Mouse (Mus musculus) mouse embryonic stem cell (cell line): ENCODE results near the gene Hist2h3c2.
"Not testable (repeated sequence)": the region's sequence is repeated elsewhere in the genome, so short reads cannot be mapped to it uniquely, and the experiment has no call there.

Source experiments
- in situ Hi-C, 2 experiments: fragments of 300-500 bp; cut with MboI; formaldehyde crosslinking; loops; 1 replicate in 1 of 2; 3 replicates in 1 of 2; pipeline ENCODE4 v1.14.3; 2019 to 2020; ENCODE audit warnings: low sequenced_read_pairs in 2 of 2, low pct_unique_long_range_greater_than_20kb in 1 of 2, mixed read lengths in 1 of 2; ENCODE audit not compliant: unreplicated experiment in 1 of 2

Gene Hist2h3c2

DNA sequence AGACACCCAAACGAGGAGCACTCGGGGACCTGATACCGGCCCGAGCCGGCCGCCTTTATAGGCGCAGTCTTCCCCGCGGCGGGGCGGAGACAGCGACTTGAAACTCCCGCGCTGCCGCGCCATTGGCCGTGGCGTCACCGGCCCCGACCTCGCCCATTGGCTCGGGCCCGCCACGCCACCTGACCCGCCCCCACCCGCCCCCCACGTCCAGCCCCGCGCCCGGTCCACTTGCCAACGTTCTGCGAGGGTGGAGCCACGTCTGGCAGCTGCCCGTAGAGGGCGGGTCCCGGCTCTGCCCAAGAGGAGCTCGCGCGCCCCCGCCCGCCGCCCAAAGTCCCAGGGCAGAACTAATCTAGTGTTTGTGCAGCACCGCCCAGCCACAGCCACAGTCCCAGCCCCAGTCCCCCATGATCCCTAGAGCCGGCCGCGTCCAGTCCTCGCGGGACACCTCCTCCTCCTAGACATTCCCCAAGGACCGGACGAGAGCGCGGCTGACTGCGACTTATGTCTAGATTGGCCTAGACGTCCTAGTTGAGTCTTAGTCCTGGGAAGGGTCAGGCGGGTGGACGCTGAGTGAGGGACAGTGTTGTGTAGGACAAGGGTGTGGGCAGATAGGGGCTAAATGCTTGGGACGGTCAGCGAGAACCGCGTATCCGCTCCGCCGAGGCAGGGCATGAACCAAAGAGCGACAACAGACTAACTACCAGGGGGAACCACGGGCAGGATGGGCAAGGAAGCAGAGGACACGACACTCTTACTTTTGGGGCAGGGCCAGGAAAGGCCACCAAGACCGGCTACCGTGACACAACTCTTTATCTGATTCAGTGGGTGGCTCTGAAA, at the start of gene Hist2h3c2:
Hist2h3c2 (minus strand) TSS at position 174 of the 840 bp plus-strand sequence.
- in situ Hi-C loops: not testable (repeated sequence)

DNA sequence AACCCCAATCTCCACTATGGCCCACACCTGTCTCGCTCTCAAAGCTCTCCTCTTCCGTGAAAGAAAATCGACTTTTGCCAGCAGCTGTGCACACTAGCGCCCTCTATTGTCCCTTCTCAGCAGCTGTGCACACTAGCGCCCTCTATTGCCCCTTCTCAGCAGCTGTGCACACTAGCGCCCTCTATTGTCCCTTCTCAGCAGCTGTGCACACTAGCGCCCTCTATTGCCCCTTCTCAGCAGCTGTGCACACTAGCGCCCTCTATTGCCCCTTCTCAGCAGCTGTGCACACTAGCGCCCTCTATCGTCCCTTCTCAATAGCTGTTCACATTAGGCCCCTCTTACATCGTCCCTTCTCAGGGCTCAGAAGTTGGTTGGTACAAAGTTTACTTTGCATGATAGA, 48.4 kb upstream of the Hist2h3c2 start:
- in situ Hi-C loops: not testable (repeated sequence)

DNA sequence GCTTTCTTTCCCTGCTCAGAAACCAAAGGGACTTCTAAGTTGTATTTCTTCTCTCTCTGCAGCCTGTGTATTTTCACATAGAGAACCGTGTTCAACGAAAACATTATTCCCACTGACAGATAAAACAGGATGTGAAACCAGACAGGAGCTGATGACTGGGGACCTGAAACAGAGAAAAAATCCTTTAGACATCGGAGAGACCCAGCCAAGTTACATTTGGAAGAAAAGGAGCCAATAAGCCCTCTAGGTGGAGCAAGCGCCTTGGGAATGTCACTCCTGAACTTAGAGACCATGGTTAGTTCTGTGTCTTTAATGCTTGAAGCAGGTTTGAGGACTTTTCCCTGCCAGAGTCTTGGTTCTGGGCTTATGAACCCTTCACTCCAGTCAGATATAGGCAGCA, 45.5 kb upstream of the Hist2h3c2 start:
- in situ Hi-C loops: loop anchor here in 1 of 2 experiments (5.0 kb wide), 1 partner anchor 153 kb away; no protein-coding TSS in a partner anchor

DNA sequence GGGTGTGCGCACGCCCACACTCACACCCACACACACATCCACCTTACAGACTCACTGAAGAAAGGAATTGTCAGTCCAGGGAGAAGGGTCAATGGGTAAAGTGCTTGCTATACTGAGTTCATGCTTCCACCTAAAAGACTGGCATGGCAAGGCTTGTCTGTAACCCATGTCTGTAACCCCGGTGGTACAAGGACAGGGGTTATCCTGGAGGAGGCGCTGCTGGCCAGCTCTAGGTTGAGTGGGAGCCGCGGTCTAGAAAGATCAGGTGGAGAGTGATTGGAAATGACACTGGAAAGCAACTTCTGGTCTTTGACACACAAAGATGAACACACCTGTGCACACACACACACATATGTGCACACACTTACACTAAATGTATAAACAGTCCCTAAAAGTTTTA, 41.7 kb upstream of the Hist2h3c2 start:
- in situ Hi-C loops: loop anchor here in 1 of 2 experiments (5.0 kb wide), 1 partner anchor 157 kb away; no protein-coding TSS in a partner anchor

DNA sequence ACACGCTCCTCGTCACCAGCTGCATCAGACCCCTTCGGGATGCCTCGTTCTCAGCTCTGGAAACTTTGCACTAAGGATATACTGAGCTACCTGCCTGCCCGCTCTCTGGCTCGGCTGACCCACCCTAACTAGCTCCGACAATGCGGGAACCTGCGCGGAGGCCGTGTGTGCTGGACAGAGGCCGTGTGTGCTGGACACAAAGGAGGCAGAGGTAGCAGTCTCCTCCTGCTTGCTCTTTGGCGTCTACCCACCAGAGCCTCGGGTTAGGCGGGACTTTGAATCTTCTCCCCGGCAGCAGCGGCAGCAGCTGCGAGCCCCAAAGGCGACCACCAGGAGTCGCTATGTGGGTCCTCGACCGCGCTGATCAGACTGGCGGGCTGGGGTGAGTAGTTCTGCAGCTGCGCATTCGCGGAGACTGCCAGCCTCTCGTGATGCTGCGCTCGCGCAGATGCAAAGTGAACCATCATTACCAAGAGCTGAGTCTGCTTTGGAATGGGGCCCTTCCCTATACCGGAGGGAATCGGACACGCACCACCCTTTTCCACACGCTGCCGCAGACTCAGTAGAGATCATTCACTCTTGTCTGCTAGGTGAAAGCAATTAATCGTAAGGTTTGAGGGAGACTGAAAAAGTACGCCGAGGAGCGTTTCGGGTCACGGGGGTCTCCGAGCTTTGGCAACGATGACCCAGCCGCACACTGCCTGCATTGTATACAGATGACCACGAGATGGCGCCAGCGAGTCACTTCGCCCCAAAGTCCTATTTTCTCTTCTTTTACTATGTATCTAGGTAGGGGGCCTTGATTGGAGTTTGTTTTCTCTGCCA, 39.1 kb upstream of the Hist2h3c2 start:
- in situ Hi-C loops: no loop called here

DNA sequence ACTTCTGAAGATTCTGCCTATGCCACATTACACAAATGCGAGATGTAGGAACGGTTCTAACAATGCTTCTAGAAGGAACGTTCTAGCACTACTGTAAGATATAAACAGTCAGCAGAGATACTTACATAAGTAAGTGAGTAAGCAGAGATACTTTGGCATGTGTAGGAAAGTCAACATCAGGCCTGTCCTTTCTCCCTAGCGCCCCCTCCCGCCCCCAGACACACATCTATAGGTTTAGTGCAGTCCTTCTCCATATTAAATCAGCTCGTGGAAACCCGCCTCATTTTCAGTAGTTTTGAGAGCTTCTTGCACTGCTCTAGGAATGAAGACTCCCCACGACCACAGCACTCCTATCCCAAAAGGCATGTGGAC, 38.5 kb upstream of the Hist2h3c2 start:
- in situ Hi-C loops: no loop called here

DNA sequence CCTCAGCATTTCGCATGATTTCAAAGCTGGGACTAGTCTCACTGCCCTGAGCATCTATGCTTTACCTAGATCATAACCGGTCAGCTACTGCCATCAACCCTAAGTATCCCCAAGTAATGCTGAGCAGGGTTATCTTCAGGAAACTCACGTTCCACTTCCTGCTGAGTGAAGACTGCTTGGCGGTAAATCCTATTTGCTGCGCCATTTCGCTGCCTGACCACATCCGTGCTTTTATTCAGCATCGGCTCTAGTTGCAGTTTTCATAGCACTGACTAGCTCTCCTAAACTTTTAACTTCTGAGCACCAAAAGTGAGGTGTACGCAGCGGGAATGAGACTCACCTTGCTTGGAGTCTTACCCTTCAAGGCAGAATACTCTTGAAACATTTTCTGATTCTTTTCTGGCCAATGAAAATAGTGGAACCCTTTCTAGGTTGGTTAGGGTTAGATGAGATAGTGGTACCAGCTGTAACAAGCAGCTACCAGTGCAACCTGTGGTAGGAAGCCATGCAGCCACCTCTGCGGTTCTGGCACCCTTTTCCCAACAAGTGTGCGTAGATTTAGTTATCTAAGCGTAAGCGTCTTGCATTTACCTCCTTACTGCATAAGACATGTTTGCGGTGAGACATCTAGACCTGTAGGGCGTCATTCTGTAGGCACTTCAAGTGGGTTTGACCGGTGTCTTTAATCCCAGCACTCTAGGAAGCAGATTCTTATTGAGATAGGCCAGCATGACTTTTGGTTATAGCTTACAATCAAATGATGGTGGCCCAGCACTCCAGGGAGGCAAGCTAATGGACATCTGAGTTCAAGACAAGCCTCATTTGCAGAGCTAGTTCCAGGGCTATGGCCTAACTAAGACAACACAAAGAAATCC, 34.9 kb upstream of the Hist2h3c2 start:
- in situ Hi-C loops: no loop called here

DNA sequence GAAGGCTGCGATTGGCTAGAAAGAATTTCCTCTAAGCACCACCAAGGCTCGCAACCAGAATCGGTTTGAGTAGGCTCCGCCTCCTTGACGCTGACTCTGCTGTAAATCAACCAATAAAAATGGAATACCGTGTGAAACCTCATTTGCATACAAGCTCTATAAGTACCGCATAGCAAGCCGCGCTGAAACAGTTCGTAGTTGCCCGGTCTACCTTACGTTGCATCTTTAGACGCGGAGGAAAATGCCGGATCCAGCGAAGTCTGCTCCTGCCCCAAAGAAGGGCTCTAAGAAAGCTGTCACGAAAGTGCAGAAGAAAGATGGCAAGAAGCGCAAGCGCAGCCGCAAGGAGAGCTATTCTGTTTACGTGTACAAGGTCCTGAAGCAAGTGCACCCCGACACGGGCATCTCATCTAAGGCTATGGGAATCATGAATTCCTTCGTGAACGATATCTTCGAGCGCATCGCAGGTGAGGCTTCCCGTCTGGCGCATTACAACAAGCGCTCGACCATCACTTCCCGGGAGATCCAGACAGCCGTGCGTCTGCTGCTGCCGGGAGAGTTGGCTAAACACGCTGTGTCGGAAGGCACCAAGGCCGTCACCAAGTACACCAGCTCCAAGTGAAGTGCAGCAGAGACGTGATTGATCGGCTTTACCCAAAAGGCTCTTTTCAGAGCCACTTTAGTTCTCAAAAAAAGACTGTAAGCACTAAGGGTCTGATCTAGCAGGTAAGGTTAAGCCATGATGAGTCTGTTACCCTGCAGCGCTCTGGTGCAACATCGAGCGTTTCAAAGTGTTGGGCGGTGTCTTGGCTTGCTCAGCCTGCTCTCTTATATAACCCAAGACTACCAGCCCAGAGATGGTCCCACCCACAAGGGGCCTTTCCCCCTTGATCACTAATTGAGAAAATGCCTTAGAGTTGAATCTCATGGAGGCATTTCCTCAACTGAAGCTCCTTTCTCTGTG, 30.9 kb upstream of the Hist2h3c2 start, which contains the start of gene Hist2h2bb:
Hist2h2bb (plus strand) TSS at position 242 of the 964 bp plus-strand sequence.
- in situ Hi-C loops: no loop called here

DNA sequence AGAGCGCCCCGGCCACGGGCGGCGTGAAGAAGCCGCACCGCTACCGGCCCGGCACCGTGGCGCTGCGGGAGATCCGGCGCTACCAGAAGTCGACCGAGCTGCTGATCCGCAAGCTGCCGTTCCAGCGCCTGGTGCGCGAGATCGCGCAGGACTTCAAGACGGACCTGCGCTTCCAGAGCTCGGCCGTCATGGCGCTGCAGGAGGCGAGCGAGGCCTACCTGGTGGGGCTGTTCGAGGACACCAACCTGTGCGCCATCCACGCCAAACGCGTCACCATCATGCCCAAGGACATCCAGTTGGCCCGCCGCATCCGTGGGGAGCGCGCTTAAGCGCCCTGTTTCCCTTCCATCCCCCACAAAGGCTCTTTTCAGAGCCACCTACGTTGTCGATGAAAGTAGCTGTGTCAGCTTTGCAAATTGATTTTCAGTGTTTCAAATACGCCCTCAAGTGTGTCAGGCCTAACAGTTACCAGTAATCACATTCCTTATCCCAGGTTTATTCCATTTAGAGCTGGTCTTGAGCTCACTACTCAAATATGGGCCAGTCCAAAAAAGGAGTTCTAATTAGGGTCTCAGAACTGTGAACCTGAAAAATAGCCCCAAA, 29.9 kb upstream of the Hist2h3c2 start:
- in situ Hi-C loops: not testable (repeated sequence)

DNA sequence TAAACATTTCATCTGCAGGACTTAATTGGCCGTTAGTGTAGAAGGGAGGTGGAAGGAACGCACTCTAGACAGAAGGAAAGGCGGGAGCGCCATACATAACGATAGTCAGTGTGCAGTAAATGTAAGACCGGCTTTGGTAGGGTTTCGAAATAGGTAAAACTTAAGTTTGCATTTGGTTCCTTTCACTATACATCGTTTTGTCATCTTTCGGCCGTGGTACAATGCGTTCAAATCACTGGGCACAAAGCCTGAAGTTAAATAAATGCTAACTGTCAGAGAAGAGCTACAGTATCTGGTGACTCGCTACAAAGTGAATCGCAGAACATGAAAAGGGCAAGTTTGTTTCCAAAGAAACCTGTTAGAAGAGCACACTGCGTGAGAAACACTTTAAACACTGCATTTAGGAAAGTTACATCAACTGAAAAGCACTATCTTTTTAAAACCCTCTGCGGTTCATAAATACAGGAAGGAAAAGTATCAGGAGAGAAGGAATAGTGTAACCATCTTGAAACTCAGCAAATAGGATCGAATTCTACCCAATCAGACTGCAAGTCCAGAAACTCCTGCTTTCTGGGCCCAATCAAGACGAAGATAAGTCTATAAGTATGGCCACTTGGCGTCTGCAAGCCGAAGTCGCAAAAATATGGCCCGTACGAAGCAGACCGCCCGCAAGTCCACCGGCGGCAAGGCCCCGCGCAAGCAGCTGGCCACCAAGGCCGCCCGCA, 29.3 kb upstream of the Hist2h3c2 start, which contains the start of gene Hist2h3b:
Hist2h3b (plus strand) TSS at position 604 of the 725 bp plus-strand sequence.
- in situ Hi-C loops: no loop called here

DNA sequence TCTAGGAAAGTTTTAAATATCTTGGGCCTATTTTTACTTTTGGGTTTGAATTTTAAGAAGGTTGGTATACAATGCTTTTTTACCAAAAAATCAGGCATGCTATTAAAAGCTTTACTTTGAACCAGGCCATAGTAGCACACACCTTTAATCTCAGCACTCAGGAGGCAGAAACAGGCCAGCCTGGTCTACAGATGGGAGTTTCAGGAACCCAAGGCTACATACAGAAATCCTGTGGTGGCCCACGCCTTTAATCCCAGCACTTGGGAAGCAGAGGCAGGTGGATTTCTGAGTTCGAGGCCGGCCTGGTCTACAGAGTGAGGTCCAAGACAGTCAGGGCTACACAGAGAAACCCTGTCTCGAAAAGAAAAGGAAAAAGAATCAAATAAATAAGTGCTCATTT, 28.6 kb upstream of the Hist2h3c2 start:
- in situ Hi-C loops: no loop called here

DNA sequence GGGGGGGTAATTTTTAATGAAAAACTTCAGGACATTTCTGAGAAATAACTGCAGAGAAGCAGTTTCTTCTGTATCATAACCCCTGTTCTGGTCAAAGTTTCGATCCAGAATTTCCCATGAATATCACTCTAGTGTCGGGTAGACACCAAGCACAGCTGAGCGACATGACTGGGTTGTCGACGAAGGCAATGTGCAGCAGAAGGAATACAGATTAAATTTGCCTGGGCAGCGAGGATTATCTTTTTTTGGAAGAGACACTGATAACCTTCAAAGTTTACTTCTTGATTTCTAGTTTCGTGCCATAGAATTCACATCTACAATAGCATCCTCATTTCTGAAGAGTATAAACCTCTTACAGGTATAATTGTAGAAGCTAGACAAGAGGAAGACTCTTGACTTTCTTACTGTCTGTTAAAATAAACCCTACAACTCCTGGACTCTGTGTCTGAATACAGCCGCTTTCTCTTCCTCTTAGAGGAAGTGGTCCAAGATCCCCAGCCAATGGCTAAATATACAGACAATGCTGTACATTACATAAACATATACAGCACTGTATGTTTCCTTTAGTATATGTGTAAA, 27.3 kb upstream of the Hist2h3c2 start:
- in situ Hi-C loops: no loop called here

DNA sequence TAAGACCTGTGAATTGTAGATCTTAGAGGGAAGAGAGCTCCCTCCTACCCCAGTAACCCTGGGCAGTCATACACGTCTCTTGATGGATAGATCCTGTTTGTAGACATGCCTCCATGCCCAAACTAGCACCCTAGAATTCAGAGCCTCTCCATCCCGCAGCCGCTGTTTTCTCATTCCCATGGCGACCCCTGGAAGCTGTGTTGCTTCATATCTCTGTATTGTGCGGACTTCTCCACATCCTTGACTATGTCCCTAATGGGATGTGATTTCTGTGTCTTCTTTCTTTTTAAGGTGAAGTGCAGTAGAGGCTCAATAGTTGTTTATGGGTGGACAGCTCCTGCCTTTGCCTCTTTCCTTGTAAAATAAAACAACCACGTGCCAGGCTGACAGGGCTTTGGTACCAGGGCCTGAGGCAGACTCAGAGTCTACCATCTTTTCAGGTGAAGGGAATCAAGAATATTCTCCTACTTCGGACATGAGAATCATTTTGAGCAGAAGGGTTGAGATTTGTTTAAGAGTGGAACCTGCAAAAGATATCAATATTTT, 25.6 kb upstream of the Hist2h3c2 start:
- in situ Hi-C loops: no loop called here

DNA sequence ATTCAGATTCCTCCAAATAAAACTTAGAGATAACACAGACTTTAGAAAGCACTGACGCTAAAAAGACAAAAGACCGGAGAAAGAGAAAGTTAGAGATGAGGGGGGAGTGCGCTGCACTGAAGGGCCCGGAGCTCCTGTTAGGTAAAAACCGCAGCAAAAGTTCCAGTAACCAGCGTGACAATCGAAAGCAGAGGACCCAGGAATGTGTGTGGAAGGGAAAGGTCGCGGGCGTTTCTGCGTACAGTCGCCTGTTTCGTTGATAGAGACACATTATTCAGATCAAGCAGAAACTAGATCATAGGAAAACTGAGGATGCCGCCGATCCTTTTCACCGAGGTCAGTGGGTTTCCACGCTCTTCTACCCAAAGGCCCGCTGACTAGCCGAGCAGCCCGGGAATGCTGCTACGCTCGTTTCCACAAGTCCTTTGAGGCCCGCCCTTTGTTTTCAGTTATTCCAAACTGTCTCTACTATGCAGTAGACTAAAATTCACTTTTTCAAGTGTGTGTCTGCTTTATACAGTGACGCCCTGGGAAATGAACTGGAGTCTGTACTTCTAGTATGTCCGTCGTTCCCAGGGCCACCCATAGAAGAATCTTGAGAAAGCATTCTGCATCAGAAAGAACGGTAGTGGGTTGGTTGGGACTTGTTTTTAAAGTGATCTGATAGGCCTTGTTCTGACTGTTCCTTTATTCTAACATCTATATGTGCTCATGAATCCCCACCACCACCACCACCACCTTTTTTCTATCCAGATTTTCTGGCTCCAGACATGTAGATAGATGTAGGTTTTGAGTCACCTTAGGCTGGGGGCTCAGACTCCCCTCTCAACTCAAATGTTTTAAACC, 24.9 kb upstream of the Hist2h3c2 start:
- in situ Hi-C loops: no loop called here

DNA sequence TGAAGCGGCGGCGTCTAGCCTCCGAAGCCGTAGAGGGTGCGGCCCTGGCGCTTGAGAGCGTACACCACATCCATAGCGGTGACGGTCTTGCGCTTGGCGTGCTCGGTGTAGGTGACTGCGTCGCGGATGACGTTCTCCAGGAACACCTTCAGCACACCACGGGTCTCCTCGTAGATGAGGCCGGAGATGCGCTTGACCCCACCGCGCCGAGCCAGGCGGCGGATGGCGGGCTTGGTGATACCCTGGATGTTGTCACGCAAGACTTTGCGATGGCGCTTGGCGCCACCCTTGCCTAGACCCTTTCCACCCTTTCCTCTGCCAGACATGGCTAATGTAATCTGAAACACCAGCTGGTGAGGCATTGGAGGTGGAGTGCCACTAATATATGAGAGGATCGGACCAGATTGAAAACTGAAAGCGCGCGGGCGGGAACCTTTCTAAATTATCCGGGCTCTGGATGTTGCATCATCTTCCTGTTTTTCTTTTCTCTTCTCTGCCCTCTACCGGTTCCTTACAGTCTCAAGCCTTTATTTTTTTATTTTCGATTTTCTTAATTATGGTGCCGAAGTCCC, 24.1 kb upstream of the Hist2h3c2 start, which contains the start of gene Hist2h4:
Hist2h4 (minus strand) TSS at position 333 of the 572 bp plus-strand sequence.
- in situ Hi-C loops: no loop called here
